Mouse (Mus musculus) hindbrain, embryonic 11.5 days (tissue): ENCODE data around the gene Gas1. TPM values are rescaled to one million over a fixed set of nuclear protein-coding genes. Genes with fewer than 3 reads are reported as not detected.

Experiments
- ATAC-seq: fragments of 200-750 bp; cut with Nextera tagmentation; 2 replicates; pipeline ENCODE4 v1.8.0; 2017; ENCODE audit warnings: mild to moderate bottlenecking, moderate TSS enrichment, moderate library complexity; ENCODE audit not compliant: low FRiP score
- DNase-seq: peaks from one replicate; pipeline ENCODE4 v3.0.0-alpha.2; 2015; ENCODE audit warnings: low spot score
- H3K27ac ChIP-seq: fragments of 300-500 bp; sonication (generic); 2 replicates; pipeline ENCODE4 v1.5.1; 2014; ENCODE audit warnings: mild to moderate bottlenecking, low read depth, low read length
- H3K27me3 ChIP-seq: fragments of 300-500 bp; sonication (generic); 2 replicates; pipeline ENCODE4 v1.6.1; 2014; ENCODE audit warnings: mild to moderate bottlenecking, low read length, moderate library complexity, mixed read lengths; ENCODE audit not compliant: control insufficient read depth, insufficient read depth
- H3K36me3 ChIP-seq: fragments of 300-500 bp; sonication (generic); 2 replicates; pipeline ENCODE4 v1.6.1; 2014; ENCODE audit warnings: mild to moderate bottlenecking, low read length, moderate library complexity, mixed read lengths; ENCODE audit not compliant: control insufficient read depth, insufficient read depth
- H3K4me1 ChIP-seq: fragments of 300-500 bp; sonication (generic); replicated peaks from 2 replicates; pipeline ENCODE4 v1.6.1; 2014; ENCODE audit warnings: low read length, mixed read lengths; ENCODE audit not compliant: control insufficient read depth, insufficient read depth
- H3K4me2 ChIP-seq: fragments of 300-500 bp; sonication (generic); replicated peaks from 2 replicates; pipeline ENCODE4 v1.6.1; 2014; ENCODE audit warnings: mild to moderate bottlenecking, low read depth, low read length
- H3K4me3 ChIP-seq: fragments of 300-500 bp; sonication (generic); 2 replicates; pipeline ENCODE4 v1.5.1; 2014; ENCODE audit warnings: low read depth, low read length
- H3K9ac ChIP-seq: fragments of 300-500 bp; sonication (generic); 2 replicates; pipeline ENCODE4 v1.6.1; 2014; ENCODE audit warnings: low read depth, low read length
- H3K9me3 ChIP-seq: fragments of 300-500 bp; sonication (generic); 2 replicates; pipeline ENCODE4 v1.6.1; 2016; ENCODE audit warnings: low read length; ENCODE audit not compliant: control insufficient read depth
- WGBS: fragments of 180-500 bp; shearing (Covaris S2); extraction: QIAGEN DNeasy Blood & Tissue Kit; methylation state at CpG from one replicate; pipeline ENCODE4 v1.1.7; 2014; 5-methylcytosine and 5-hydroxymethylcytosine counted together
- polyA plus RNA-seq: library from polyadenylated mRNA; unstranded; fragments of >200 nt; fragmentation: Nextera tagmentation; extraction: Ambion mirVana; gene quantifications from 2 replicates; pipeline ENCODE4 v1.2.1, GENCODE M21; 2014

Gene Gas1
- polyA plus RNA-seq, 1 experiment from 2014 or later: 106 TPM

DNA sequence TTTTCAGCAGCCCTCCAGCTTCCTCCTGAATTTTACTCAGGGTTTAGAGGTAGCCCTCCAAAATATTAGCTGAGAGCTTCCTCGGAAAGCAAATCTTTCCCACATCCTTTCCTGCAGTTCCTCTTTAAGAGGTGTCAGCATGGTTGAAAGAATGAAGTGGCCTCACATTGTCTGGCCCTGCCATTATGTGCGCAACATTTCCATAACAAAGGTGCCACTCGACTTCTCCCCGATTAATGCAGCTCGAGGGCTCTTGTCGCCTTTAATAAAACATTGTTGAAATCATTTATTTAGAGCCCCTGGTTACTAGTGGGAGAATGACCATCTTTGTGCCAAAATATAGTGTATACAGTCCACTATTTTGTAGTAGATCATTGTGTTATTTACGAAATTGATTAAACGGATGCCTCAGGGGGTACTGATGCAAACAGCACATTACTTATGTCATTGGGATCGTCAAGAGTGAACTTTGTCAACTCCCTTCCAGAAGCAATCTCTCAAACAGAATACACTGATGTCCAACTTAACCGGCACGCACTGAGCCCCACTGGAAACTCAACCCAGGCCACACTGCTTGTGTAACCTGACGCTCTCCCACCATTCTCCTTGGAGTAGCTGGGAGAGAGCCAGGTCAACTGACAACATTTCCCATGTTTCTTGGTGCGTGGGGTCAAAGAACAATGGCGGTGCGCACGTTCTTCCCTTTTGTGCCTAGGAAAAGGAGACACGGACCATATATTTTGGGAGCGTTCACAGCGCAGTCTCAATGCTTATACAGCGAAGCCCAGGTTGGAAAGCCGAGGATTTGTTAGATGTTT lies 6.1 kb downstream of the Gas1 start:
- no peaks in the 10 kb centered on the region for H3K9me3 ChIP-seq
- peak overlapping the region; percentile 8 for H3K4me2 ChIP-seq
- no peak overlapping the region for H3K9ac ChIP-seq
- 27% methylated on average over 21 of the region's 21 CpGs for WGBS
- no peak overlapping the region for H3K4me3 ChIP-seq
- 0 out of 2 replicates have a peak, but pooled peaks cover 6% of the 10 kb centered on the region for H3K4me1 ChIP-seq
- H3K36me3 ChIP-seq: no peaks in the 10 kb centered on the region
- peak; percentile 75 for ATAC-seq
- H3K27ac ChIP-seq: peak overlapping the region; percentile 64
- H3K27me3 ChIP-seq: no peaks in the 10 kb centered on the region; the same call in 1 of the 2 replicates
- DNase-seq: peak; percentile 74

DNA sequence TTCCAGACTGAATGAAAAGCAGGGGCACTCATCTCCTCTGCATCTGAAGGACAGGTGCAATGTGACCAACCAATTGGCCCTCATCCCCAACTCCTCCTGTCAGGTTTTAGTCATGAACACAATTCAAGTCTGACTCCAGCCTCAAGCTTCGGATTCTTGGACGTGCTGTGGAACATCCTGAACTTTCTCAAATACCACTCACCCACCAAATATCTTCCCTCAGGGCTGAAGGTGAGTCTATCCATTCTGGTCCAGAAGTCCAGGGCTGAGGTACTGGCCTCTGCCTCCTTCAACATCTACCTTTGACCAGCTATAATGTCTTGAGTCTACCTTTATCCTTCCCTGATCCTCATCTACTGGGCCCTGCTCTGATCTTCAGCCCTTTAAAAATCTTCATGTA lies 8.1 kb downstream of the Gas1 start:
- H3K36me3 ChIP-seq: no peaks in the 10 kb centered on the region
- DNase-seq (no peak), ATAC-seq (no peak)
- WGBS: 98% methylated on average over 2 of the region's 2 CpGs
- H3K4me2 ChIP-seq: no peak overlapping the region
- no peaks in the 10 kb centered on the region for H3K9me3 ChIP-seq
- H3K27ac ChIP-seq: no peak overlapping the region
- H3K9ac ChIP-seq: no peak overlapping the region
- no peaks in the 10 kb centered on the region for H3K27me3 ChIP-seq
- no peak overlapping the region for H3K4me3 ChIP-seq
- H3K4me1 ChIP-seq: 0 out of 2 replicates have a peak, but pooled peaks cover 6% of the 10 kb centered on the region

DNA sequence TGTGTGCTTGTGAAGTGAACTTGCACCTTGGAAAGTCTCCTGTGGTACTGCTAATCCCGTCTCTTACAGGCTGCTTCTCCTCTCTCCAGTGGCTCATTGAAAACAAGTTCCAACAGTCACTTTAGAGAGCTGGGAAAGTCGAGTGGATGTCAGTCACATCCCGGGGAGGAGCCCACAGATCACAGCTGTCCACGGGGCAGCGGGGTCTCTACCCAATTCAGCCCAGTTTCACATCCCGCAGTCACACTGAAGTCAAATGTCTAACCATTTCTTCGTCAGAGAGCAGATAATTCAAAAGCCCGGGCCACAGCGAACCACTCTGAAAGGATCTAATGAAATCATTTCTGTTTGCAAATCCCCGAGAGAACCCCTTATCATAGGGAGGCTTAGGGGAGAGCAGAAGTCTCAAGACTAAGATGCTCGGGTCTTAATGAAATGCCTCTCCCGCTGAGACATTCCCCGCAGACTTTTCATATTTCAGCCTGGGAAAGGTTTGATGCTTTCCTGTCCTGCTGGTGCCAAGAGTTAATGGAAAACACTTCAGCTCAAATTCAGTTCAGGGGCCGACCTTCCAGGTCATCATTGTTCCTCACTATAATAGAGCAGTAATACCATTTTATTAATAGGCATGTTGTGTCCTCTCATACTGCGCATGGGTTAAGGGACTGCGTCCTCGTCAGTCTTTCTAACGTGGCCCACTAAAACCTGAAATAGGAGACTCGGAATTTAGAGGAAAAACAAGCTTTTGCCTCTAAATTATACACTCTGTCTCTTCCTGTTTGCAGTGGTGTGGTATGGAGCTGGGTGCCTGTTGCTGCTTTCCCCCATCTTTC lies 20.7 kb downstream of the Gas1 start:
- ATAC-seq (0 out of 2 replicates have a peak, but pooled peaks have one; percentile 40), DNase-seq (peak; percentile 38)
- H3K27me3 ChIP-seq: no peaks in the 10 kb centered on the region
- peaks cover 10% of the 10 kb centered on the region; the same call in 1 of the 2 replicates for H3K9me3 ChIP-seq
- H3K9ac ChIP-seq: no peak overlapping the region
- no peaks in the 10 kb centered on the region for H3K4me1 ChIP-seq
- no peaks in the 10 kb centered on the region for H3K36me3 ChIP-seq
- no peak overlapping the region for H3K4me3 ChIP-seq
- 0 out of 2 replicates have a peak overlapping the region, but pooled peaks have one; percentile 30 for H3K27ac ChIP-seq
- WGBS: 27% methylated on average over 19 of the region's 19 CpGs
- no peak overlapping the region for H3K4me2 ChIP-seq

DNA sequence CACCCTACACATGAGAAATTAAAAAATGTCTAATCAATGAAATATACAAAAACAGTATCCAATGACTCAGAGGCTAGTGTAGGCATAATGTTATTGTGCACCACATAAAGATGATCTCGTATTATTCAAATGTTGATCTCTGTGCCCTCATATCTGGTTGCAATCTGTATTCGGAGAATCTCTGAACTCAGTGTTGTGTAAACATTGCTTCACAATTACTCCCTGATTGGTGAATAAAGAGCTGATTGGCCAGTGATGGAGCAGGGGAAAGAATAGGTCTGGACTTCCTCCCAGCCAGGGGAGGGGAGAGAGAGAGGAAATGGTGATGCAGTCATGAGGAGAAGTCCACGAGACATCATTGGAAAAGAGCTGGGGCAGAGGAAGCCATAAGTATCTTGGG lies 23.0 kb downstream of the Gas1 start:
- 94% methylated on average over 3 of the region's 3 CpGs for WGBS
- H3K4me1 ChIP-seq: no peaks in the 10 kb centered on the region

DNA sequence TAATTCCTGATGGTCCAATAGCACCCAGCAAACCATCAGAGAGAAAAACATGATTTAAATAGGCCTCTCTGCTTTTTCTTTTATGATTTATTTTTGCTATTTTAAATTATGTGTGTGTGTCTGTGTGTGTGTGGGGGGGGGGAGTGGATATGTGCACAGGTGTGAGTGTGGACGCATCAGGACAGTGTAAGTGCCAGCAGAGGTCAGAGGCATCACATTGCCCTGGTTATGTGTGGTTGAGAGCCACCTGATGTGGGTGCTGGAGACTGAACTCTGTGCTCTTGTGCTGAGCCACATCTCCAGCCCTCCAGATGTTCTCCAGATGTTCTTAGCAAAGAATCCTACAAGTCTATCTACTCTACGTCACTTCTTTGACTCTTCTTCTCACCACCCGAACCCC lies 28.9 kb downstream of the Gas1 start:
- ATAC-seq: no peak
- WGBS: 71% methylated on average over 3 of the region's 3 CpGs
- H3K9me3 ChIP-seq: peaks cover 3% of the 10 kb centered on the region; the same call in 1 of the 2 replicates

More for the DNA sequence above, 23.0 kb downstream of the Gas1 start:
- Histone ChIP-seq H3K4me3 (no peak overlapping the region), H3K9ac (no peak overlapping the region), H3K27ac (no peak overlapping the region), H3K9me3 (peaks cover 10% of the 10 kb centered on the region; the same call in 1 of the 2 replicates), H3K4me2 (no peak overlapping the region), H3K36me3 (no peaks in the 10 kb centered on the region), H3K27me3 (no peaks in the 10 kb centered on the region)
- DNase-seq: no peak
- no peak for ATAC-seq

DNA sequence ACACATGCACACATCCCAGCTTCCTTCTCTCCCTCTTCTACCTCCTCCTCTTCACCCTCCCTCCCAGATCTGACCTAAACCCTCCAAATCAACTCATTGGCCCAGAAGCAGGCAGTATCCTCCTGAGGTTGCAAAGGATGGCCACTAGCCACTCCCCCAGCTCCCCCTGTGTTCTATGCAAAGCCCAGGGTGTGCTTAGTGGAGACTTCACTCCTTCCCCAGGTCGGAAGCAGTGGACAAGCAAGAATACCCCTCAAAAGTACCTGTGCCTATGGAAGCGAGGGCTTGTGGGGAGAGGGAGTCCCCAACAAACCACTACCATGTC lies 29.3 kb downstream of the Gas1 start:
- Histone ChIP-seq H3K4me3 (no peak overlapping the region), H3K27ac (peak overlapping the region; percentile 76), H3K4me2 (peak overlapping the region; percentile 21), H3K9ac (no peak overlapping the region), H3K4me1 (peaks cover 6% of the 10 kb centered on the region; the same call in 1 of the 2 replicates), H3K27me3 (no peaks in the 10 kb centered on the region), H3K9me3 (no peaks in the 10 kb centered on the region), H3K36me3 (no peaks in the 10 kb centered on the region)
- DNase-seq: no peak
- no peak; the same call in 1 of the 2 replicates for ATAC-seq
- 36% methylated on average over 2 of the region's 2 CpGs for WGBS

More for the DNA sequence above, 28.9 kb downstream of the Gas1 start:
- no peak for DNase-seq
- no peaks in the 10 kb centered on the region for H3K36me3 ChIP-seq
- no peak overlapping the region for H3K4me3 ChIP-seq
- H3K9ac ChIP-seq: no peak overlapping the region
- H3K4me1 ChIP-seq: peaks cover 6% of the 10 kb centered on the region; the same call in 1 of the 2 replicates
- no peak overlapping the region for H3K4me2 ChIP-seq
- H3K27me3 ChIP-seq: no peaks in the 10 kb centered on the region
- H3K27ac ChIP-seq: peak overlapping the region; percentile 76

DNA sequence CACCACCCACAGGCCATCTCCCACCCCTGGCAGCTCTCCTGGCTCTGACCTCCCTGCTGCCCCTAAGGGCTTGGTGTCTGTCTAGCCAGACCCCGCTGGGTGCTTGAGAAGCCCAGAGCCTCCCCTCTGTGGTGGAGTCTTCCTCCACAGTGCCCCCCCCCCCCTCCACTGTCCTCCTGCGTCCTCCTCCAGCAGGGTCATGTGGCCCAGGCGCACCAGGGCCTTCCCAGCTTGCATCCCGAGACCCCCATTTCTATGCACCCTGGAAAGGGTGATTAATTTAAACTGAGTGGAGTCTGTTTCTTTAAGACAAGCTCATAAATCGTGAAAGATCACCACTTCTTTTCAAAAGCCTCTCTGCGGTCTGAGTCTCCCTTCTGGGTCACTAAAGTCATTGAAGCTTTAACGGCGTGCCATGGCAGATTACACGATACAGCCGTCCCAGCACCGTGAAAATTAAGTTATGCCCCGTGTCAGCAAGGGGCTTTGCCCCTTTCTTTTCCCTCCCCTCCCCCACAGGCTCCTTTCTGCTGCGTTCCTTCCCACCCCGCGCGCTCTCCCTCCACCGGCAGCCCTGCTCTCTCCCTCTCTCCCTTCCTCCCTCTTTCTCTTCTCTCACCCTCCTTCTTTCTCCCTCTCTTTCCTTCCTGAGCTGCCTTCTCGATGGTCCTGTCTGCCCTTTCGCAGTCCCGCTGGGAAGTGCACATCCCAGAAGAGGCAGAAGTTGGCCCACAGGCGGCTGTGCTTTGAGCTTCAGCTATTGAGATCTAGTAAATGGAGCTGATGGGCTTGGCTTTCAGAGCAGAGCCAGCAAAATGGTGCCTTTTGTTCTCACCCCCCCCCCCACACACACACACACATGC lies 29.9 kb downstream of the Gas1 start:
- under 1% methylated on average over 21 of the region's 21 CpGs for WGBS
- Histone ChIP-seq H3K4me2 (peak overlapping the region; percentile 21), H3K4me3 (peak overlapping the region; percentile 16; the same call in 1 of the 2 replicates), H3K36me3 (no peaks in the 10 kb centered on the region), H3K27me3 (no peaks in the 10 kb centered on the region), H3K9ac (peak overlapping the region; percentile 28; the same call in 1 of the 2 replicates), H3K4me1 (peaks cover 6% of the 10 kb centered on the region; the same call in 1 of the 2 replicates), H3K9me3 (no peaks in the 10 kb centered on the region), H3K27ac (peak overlapping the region; percentile 76)
- DNase-seq (peak; percentile 87), ATAC-seq (peak; percentile 88)

DNA sequence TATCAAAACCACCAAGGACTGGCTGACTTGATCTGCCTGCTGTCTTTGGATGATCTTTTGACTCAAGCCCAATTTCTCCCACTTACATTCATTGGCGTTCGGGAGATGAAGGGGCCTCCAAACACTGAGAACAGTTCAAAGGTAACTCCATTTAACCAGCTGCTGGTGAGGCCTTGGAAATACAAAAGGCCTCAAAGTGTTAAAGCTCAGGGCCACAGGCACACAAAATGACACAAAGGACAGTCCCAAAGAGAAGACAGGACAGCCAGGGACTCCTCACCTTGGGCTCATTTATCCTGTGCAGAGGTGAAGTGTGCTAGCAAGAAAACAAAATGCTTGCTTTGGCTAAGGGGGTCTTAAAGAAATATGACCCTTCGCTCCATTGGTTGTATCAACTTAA lies 30.9 kb downstream of the Gas1 start:
- Histone ChIP-seq H3K27me3 (no peaks in the 10 kb centered on the region), H3K4me1 (peaks cover 6% of the 10 kb centered on the region; the same call in 1 of the 2 replicates), H3K27ac (peak overlapping the region; percentile 76), H3K9me3 (no peaks in the 10 kb centered on the region), H3K4me3 (no peak overlapping the region), H3K36me3 (no peaks in the 10 kb centered on the region), H3K4me2 (no peak overlapping the region), H3K9ac (no peak overlapping the region)
- ATAC-seq: no peak
- DNase-seq: no peak
- 28% methylated on average over 3 of the region's 3 CpGs for WGBS
